Mouse (Mus musculus): ENCODE measurements around the gene Rpgrip1l.

The Rpgrip1l gene

GRCm38 (mm10) chr8:91329461-91329850, 16.4 kb upstream of the Rpgrip1l start:
- no peak for DNase-seq (ENCODE audit: extremely low read depth, low read depth, low spot score)

- DNase-seq (ENCODE audit: extremely low read depth, low read depth, low spot score): no peak
Observed at GRCm38 (mm10) chr8:91329056-91329455, 16.0 kb upstream of the Rpgrip1l start.

DNA sequence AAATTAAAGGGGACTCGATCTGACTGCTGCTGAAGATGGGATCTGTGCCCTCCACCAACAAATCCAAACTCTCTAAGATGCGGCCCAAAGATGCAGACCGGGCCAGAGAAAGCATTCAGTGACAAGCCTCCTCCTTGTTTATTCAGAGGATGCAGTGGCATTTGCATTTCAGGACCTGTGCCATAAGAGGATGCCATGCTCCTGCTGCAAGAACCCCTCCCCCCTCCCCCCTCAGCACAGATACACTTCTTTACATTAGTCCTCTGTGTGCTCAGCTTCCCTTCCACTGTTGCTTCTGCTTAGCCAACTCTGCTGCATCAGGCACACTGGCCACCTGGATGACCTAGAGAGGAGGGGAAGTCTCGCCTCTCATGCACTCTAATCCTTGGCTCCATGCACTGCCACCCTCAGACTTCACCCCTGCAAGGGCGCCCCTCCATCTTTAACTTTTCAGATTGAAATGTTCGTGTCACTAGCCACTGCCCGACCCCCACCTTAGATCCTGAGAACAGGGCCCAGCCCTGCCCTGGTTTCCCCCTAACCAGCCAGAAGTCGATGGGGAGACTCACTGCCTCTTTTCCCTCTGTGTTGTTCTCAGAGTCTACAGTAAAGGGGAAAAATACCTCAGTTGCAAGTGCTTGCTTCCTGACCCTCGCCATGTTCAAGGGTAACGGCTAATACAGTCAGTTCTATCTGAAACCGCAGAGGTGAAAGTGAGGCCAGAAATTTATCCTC, 14.6 kb upstream of the Rpgrip1l start:
- DNase-seq (ENCODE audit: extremely low read depth, low read depth, low spot score): no peak

GRCm38 (mm10) chr8:91326946-91327345, 13.9 kb upstream of the Rpgrip1l start:
- no peak for DNase-seq (ENCODE audit: extremely low read depth, low read depth, low spot score)

DNA sequence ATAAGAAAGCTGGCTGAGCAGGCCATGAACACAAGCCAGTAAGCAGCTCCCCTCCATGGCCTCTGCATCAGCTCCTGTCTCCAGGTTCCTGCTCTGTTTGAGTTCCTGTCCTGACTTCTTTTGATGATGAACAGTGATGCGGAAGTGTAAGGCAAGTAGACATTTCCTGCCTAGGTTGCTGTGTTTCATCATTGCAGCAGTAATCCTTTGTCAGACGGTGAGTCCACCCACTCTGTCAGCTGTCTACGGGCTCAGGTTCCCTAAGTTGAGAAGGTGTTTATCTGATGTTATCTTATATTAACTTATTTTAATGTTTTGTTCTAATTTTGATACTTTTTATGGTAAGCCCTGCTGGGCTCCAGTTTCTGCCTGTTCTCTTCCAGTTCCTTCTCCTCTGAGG, 13.0 kb upstream of the Rpgrip1l start:
- DNase-seq (ENCODE audit: extremely low read depth, low read depth, low spot score): peak; percentile 19

GRCm38 (mm10) chr8:91324916-91325315, 11.9 kb upstream of the Rpgrip1l start:
- DNase-seq (ENCODE audit: extremely low read depth, low read depth, low spot score): no peak

GRCm38 (mm10) chr8:91324271-91324670, 11.2 kb upstream of the Rpgrip1l start:
- DNase-seq (ENCODE audit: extremely low read depth, low read depth, low spot score): no peak

DNA sequence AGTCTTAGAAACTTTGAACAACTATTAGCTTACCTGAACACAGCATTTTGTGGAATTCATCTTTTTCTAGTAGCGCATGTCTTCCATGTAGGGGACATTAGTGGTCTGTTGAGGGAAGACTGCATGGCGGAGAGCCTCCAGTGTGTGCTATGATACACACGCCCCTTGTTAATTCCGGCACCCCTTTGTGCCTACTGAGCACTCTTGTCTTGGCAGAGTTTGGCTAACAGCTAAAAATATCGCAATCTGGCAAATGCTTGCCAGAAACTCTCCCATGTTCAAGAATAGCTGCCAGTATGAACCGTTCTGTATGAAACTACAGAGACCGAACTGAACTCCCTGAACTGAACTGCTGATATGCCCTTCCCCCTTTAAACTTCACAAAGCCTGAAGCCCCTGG, 10.4 kb upstream of the Rpgrip1l start:
- no peak for DNase-seq (ENCODE audit: extremely low read depth, low read depth, low spot score)

DNA sequence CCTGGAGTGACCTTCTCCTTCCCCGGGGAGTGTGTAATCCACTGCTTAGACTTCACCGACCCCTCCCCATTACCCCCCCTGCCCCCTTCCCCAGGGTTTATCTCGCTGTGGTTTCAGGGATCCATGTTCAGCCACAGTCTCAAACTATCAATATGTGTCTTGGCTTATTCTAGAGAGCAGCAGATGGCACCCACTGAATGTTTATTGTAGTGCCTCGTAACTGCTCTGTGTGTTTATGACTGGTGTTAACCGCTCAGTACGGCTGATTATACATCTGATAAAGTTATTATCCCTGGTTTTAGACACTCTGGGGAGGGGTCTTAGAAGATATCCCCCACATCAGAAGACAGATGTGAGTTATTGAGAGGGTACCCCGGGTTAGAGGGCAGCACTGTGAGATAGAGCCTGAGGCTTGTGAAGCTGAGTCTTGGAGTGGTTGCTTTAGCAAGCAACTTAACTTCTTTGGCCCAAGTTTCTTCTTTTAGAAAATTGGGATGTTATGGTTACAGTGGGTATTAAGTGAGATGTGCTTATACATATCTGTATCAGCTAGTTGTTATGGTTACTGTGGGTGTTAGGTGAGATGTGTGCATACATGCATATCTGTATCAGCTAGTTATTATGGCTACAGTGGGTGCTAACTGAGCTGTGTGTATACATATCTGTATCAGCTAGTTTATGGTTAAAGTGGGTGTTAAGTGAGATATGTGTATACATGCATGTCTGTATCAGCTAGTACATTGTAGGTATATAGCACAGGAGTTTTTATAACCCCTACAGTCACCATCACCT, 6.1 kb upstream of the Rpgrip1l start:
- no peak for DNase-seq (ENCODE audit: extremely low read depth, low read depth, low spot score)

DNA sequence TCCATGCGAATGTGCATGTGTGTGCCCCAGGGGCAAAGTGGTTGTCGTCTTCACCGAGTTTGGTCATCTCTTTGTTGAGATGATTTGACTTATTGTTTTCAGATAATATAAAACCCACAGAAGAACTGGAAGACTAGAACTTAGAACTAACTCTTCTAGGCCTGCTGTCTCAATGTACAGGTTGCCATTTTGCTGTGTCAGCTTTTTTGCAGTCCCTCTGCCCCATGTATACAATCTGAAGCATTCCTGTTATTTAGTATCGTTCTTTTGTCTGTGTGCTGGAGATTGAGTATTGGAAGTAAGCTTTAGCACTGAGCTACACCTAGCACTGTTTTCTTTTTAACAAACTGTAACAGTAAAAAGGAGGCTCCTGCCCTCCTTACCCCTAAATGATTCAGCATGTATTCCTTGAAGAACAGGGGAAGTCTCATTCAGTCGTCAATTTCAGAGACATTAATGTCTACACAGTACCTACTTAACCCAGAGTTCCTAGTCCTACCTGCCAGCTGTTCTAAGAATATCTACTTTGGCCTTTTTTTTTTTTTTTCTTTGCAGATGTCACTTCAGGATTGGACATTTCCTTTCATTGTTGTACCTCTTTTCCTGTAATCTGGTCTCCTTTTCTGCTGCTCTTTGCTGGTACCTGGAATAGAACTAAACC, 4.6 kb upstream of the Rpgrip1l start:
- DNase-seq (ENCODE audit: extremely low read depth, low read depth, low spot score): no peak

DNA sequence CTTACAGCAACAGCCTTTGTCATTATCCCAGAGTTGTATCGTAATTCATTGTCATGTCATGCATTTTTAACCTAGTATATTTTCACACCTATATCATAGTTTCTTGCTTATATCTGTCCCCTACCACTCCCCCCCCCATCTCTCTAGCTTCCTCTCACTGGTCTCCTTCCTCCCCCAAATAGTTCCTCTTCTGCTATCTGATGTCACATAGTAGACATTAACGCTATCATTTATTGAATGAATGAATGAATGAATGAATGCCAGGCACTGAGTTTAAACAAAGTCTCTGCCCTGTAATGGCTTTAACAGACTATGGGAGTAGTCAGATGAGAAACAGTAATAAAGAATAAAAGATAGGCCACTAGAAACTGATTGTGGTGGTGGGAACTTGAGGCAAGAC, 720 bp downstream of the Rpgrip1l start:
- DNase-seq (ENCODE audit: extremely low read depth, low read depth, low spot score): no peak

GRCm38 (mm10) chr8:91304481-91305386, 8.3 kb downstream of the Rpgrip1l start:
- DNase-seq (ENCODE audit: extremely low read depth, low read depth, low spot score): peak; percentile 73

GRCm38 (mm10) chr8:91298672-91299071, 14.4 kb downstream of the Rpgrip1l start:
- DNase-seq (ENCODE audit: extremely low read depth, low read depth, low spot score): no peak

- no peak for DNase-seq (ENCODE audit: extremely low read depth, low read depth, low spot score)
Observed at GRCm38 (mm10) chr8:91295786-91296185, 17.3 kb downstream of the Rpgrip1l start.

DNA sequence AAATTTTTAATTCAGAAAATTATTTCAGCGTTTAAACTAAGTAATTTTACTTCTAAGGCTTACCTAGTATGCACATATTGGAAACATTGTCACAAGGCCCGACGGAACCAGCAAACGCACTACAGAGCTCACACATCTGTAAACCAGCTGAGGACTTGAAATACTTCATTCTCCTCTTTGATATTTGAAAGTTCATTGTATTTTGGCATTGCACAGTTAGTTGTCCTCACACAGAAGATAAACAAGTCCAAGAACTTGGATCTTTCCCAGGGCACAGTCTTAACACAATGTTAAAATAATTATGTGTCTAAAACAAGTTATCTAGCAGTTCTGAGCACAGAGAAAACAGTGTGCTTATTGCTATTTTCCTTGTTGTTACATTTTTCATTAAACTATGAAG, 22.5 kb downstream of the Rpgrip1l start:
- DNase-seq (ENCODE audit: extremely low read depth, low read depth, low spot score): no peak

GRCm38 (mm10) chr8:91286237-91286636, 26.8 kb downstream of the Rpgrip1l start:
- no peak for DNase-seq (ENCODE audit: extremely low read depth, low read depth, low spot score)

DNA sequence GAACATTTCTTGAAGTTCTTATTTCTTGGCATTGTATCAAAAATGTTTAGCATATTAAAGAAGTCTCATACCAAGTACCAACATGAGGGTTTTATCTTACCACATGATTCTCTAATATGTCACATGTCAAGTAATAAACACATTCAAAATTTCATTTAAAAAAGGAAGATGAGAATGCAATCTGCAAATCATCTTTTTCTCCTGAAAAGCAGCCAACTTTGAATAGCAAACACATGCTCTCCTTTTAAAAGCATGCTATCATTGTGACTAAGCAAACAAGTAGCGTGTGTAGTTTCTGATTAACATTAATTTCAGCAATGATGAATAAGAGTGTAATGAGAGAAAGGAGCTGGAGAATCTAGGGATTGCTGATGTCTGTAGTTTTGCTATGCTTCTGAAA, 29.2 kb downstream of the Rpgrip1l start:
- no peak for DNase-seq (ENCODE audit: extremely low read depth, low read depth, low spot score)

- no peak for DNase-seq (ENCODE audit: extremely low read depth, low read depth, low spot score)
Observed at GRCm38 (mm10) chr8:91282655-91283054, 30.4 kb downstream of the Rpgrip1l start.

DNA sequence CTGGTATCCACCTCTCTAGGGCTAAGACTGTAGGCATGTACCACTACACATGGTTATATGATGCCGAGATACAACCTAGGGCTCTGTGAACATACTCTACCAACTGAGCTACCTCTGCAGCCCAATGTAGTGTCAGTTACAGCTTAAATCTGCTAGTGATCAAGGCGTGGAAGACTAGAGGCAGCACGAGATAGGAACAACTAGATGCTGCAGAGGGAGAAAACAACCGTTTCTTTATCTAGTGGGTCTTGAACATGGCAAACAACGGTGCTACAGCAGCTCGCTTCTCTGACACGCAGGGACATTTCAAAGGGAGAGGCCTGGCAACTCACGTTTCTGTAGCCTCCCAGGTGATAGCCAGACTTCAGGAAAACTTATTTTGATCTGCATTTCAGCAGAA, 31.5 kb downstream of the Rpgrip1l start:
- no peak for DNase-seq (ENCODE audit: extremely low read depth, low read depth, low spot score)

DNA sequence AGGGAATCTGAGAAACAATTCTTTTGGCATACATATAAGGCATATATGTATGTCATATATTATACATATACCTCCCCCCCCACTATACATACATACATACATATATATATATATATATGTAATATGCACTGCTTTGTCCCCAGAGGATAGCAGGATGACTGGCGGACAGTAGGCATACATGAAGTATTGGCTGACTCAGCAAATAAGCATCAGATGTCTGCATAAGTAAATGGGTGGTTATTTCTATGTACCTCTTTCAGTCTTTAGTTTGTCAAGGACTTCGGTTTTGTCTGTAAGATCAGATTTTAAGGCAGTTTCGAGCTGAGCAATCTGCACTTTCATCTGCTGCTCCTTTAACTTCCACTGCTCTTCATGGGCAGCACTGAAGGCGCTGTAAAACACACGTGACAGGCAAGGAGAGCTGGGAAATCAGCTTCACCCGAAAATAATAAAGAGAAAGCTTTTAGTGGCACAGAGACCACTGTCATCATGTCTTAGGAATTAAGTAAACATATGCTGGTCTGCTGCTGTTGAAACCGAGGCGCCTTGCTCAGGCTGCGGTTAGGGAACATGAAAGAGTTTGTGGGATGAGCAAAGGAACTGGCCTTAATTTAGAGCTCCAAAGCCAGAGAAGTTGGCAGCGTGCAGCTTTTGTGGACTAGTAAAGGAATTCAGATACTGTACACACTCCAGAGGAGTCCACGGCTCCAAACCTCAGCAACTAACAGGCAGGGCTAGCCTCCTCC, 32.4 kb downstream of the Rpgrip1l start:
- DNase-seq (ENCODE audit: extremely low read depth, low read depth, low spot score): no peak

All from fat pad, adult 2 months (tissue).